Mouse (Mus musculus): ENCODE measurements around the gene Gm20388.

DNA sequence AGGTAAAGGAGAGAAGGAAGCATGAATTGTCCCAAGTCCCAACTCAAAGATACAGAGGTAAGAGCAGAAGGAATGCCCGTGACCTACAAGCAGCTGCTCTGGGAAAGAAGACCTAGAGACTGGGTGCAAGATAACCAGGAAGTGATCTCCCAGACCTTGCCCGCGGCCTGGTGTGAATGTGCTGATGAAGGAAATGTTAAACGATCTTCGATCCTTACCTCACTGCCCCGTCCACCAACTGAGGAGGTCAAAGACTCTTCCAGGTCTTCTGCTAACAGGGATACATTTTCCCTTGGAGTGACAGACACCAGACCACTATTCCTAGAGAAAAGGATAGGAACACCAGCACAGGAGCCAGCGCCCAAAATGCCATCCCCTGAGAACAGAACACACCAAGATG is 4018.4 kb downstream of the Gm20388 start:
- no peak for TF ChIP-seq CTCF (IDR thresholded peaks at IDR 0.05; ENCODE audit: insufficient read depth, low read depth, low read length)
- TF ChIP-seq POLR2A (IDR thresholded peaks at IDR 0.05; ENCODE audit: insufficient read depth, low read depth, low read length), result no peak

All from olfactory bulb, adult 2 months (tissue).